Mouse (Mus musculus): ENCODE results near the gene 1700020L24Rik. TPM values are rescaled to one million over a fixed set of nuclear protein-coding genes. Genes with fewer than 3 reads are reported as not detected.

The 1700020L24Rik gene
- polyA plus RNA-seq (2014; fragmentation: Nextera tagmentation; extraction: Ambion mirVana), result 0.69 and 1.2 TPM in 2 replicates

DNA sequence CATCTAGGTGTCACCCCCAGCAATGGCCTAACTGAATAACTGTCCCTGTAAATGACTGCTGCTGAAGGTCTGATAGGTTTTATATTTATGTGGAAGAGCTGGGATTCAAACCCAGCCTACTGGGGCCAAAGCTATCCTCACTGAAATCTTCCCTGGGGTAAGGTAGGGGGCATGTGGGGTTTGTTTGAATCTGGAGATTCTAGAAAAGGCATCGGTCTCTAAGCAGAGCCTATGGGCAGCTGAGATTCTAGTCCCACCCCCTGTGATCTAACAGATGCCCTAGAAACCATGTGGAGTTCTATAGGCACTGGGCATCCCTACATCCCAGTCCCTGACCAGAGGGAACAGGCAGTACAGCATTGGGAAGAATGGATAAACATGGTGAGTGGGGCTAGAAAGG lies at the start of gene 1700020L24Rik:
TSS of gene 1700020L24Rik (plus strand) at position 301 of the 400 bp plus-strand sequence.
- Histone ChIP-seq H3K36me3 (ENCODE audit: control insufficient read depth, insufficient read depth, low read length) (no peaks in the 10 kb centered on the region), H3K4me1 (ENCODE audit: control insufficient read depth, insufficient read depth, low read length) (no peaks in the 10 kb centered on the region), H3K9ac (replicated peaks; ENCODE audit: low read length) (no peak within 1 kb of the TSS), H3K4me3 (replicated peaks; ENCODE audit: low read depth, low read length) (no peak within 1 kb of the TSS), H3K4me2 (ENCODE audit: low read length) (no peak within 1 kb of the TSS), H3K27ac (replicated peaks; ENCODE audit: low read depth, low read length) (no peak within 1 kb of the TSS), H3K27me3 (ENCODE audit: control insufficient read depth, insufficient read depth, low read length) (peaks cover 16% of the 10 kb centered on the region), H3K9me3 (ENCODE audit: control insufficient read depth, low read length) (no peaks in the 10 kb centered on the region)
- WGBS, result 83% methylated on average over 1 of the region's 1 CpGs
- DNase-seq, result no peak
- no peak for ATAC-seq (ENCODE audit: low FRiP score, low TSS enrichment)

DNA sequence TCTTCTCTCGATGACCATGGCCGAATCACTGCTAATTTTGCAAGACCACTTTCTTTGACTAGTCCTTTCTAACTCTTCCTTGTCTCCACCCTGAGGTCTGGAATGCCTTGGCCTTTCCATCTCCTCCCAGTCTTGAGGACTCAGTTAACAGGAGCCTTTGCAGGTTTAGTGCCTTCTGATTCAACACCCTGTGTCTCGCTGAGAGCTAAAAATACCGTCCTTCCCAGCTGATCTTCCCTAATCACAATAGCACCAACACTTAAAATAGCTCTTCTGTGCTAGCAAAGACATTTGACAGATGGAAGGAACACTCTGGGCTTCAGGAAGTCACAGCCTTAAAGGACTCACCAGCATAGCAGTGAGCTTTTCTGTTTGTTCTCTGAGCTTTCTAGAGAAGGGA lies 44.4 kb upstream of the 1700020L24Rik start:
- ATAC-seq (ENCODE audit: low FRiP score, low TSS enrichment) (no peak), DNase-seq (no peak)
- Histone ChIP-seq H3K27me3 (ENCODE audit: control insufficient read depth, insufficient read depth, low read length) (no peaks in the 10 kb centered on the region), H3K27ac (replicated peaks; ENCODE audit: low read depth, low read length) (no peak overlapping the region), H3K4me2 (ENCODE audit: low read length) (no peak overlapping the region), H3K9me3 (ENCODE audit: control insufficient read depth, low read length) (no peaks in the 10 kb centered on the region), H3K4me3 (replicated peaks; ENCODE audit: low read depth, low read length) (no peak overlapping the region), H3K9ac (replicated peaks; ENCODE audit: low read length) (no peak overlapping the region), H3K4me1 (ENCODE audit: control insufficient read depth, insufficient read depth, low read length) (0 out of 2 replicates have a peak, but pooled peaks cover 4% of the 10 kb centered on the region), H3K36me3 (ENCODE audit: control insufficient read depth, insufficient read depth, low read length) (peaks cover 63% of the 10 kb centered on the region)
- WGBS, result 92% methylated on average over 4 of the region's 4 CpGs

GRCm38 (mm10) chr11:83394802-83395439 lies 42.6 kb upstream of the 1700020L24Rik start:
- Histone ChIP-seq H3K4me1 (ENCODE audit: control insufficient read depth, insufficient read depth, low read length) (0 out of 2 replicates have a peak, but pooled peaks cover 4% of the 10 kb centered on the region), H3K4me3 (replicated peaks; ENCODE audit: low read depth, low read length) (no peak overlapping the region), H3K36me3 (ENCODE audit: control insufficient read depth, insufficient read depth, low read length) (peaks cover 74% of the 10 kb centered on the region), H3K4me2 (ENCODE audit: low read length) (no peak overlapping the region), H3K9ac (replicated peaks; ENCODE audit: low read length) (no peak overlapping the region), H3K9me3 (ENCODE audit: control insufficient read depth, low read length) (no peaks in the 10 kb centered on the region), H3K27ac (replicated peaks; ENCODE audit: low read depth, low read length) (0 out of 2 replicates have a peak overlapping the region, but pooled peaks have one; percentile 32), H3K27me3 (ENCODE audit: control insufficient read depth, insufficient read depth, low read length) (no peaks in the 10 kb centered on the region)
- no peak for ATAC-seq (ENCODE audit: low FRiP score, low TSS enrichment)
- WGBS, result 13% methylated on average over 6 of the region's 6 CpGs
- peak; percentile 59 for DNase-seq

DNA sequence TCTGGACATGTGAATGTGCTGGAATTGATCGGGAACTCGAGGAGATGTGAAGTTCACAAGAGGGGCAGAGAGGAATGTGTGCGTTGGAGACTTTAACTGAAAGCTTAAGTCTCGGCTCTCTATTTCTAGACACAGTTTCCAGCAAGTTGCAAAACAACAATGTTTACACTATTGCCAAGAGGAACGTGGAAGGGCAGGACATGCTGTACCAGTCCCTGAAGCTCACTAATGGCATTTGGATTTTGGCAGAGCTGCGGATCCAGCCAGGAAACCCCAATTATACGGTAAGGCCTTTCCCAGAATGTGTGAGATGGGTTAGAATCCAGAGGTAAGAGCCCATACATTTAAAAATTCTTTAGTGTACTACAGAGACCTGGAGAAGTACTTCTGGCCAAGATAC lies 39.9 kb upstream of the 1700020L24Rik start:
- Histone ChIP-seq H3K27me3 (ENCODE audit: control insufficient read depth, insufficient read depth, low read length) (no peaks in the 10 kb centered on the region), H3K4me1 (ENCODE audit: control insufficient read depth, insufficient read depth, low read length) (0 out of 2 replicates have a peak, but pooled peaks cover 4% of the 10 kb centered on the region), H3K36me3 (ENCODE audit: control insufficient read depth, insufficient read depth, low read length) (peaks cover 60% of the 10 kb centered on the region), H3K4me2 (ENCODE audit: low read length) (no peak overlapping the region), H3K4me3 (replicated peaks; ENCODE audit: low read depth, low read length) (no peak overlapping the region), H3K27ac (replicated peaks; ENCODE audit: low read depth, low read length) (no peak overlapping the region), H3K9me3 (ENCODE audit: control insufficient read depth, low read length) (no peaks in the 10 kb centered on the region), H3K9ac (replicated peaks; ENCODE audit: low read length) (no peak overlapping the region)
- WGBS, result 95% methylated on average over 7 of the region's 7 CpGs
- DNase-seq, result no peak
- no peak for ATAC-seq (ENCODE audit: low FRiP score, low TSS enrichment)

- Histone ChIP-seq H3K9ac (replicated peaks; ENCODE audit: low read length) (no peak overlapping the region), H3K4me3 (replicated peaks; ENCODE audit: low read depth, low read length) (no peak overlapping the region), H3K27ac (replicated peaks; ENCODE audit: low read depth, low read length) (no peak overlapping the region), H3K27me3 (ENCODE audit: control insufficient read depth, insufficient read depth, low read length) (no peaks in the 10 kb centered on the region), H3K4me2 (ENCODE audit: low read length) (no peak overlapping the region), H3K4me1 (ENCODE audit: control insufficient read depth, insufficient read depth, low read length) (0 out of 2 replicates have a peak, but pooled peaks cover 4% of the 10 kb centered on the region), H3K36me3 (ENCODE audit: control insufficient read depth, insufficient read depth, low read length) (peaks cover 64% of the 10 kb centered on the region), H3K9me3 (ENCODE audit: control insufficient read depth, low read length) (no peaks in the 10 kb centered on the region)
- DNase-seq (no peak), ATAC-seq (ENCODE audit: low FRiP score, low TSS enrichment) (no peak)
- WGBS, result 85% methylated on average over 5 of the region's 5 CpGs
These were observed 38.8 kb upstream of the 1700020L24Rik start for GRCm38 (mm10) chr11:83398724-83399123.

GRCm38 (mm10) chr11:83403787-83404186 lies 33.7 kb upstream of the 1700020L24Rik start:
- ATAC-seq (ENCODE audit: low FRiP score, low TSS enrichment) (no peak), DNase-seq (no peak)
- Histone ChIP-seq H3K9me3 (ENCODE audit: control insufficient read depth, low read length) (no peaks in the 10 kb centered on the region), H3K4me3 (replicated peaks; ENCODE audit: low read depth, low read length) (no peak overlapping the region), H3K27me3 (ENCODE audit: control insufficient read depth, insufficient read depth, low read length) (no peaks in the 10 kb centered on the region), H3K9ac (replicated peaks; ENCODE audit: low read length) (no peak overlapping the region), H3K27ac (replicated peaks; ENCODE audit: low read depth, low read length) (no peak overlapping the region), H3K36me3 (ENCODE audit: control insufficient read depth, insufficient read depth, low read length) (peaks cover 44% of the 10 kb centered on the region), H3K4me2 (ENCODE audit: low read length) (no peak overlapping the region), H3K4me1 (ENCODE audit: control insufficient read depth, insufficient read depth, low read length) (no peaks in the 10 kb centered on the region)
- WGBS, result 77% methylated on average over 7 of the region's 7 CpGs

- H3K4me3 ChIP-seq (replicated peaks; ENCODE audit: low read depth, low read length), result no peak overlapping the region
- no peak for ATAC-seq (ENCODE audit: low FRiP score, low TSS enrichment)
- no peaks in the 10 kb centered on the region for H3K27me3 ChIP-seq (ENCODE audit: control insufficient read depth, insufficient read depth, low read length)
- peaks cover 33% of the 10 kb centered on the region for H3K36me3 ChIP-seq (ENCODE audit: control insufficient read depth, insufficient read depth, low read length)
- peaks cover 16% of the 10 kb centered on the region for H3K4me1 ChIP-seq (ENCODE audit: control insufficient read depth, insufficient read depth, low read length)
- no peak overlapping the region for H3K27ac ChIP-seq (replicated peaks; ENCODE audit: low read depth, low read length)
- no peaks in the 10 kb centered on the region for H3K9me3 ChIP-seq (ENCODE audit: control insufficient read depth, low read length)
- no peak overlapping the region for H3K4me2 ChIP-seq (ENCODE audit: low read length)
- DNase-seq, result no peak
- 79% methylated on average over 3 of the region's 3 CpGs for WGBS
- H3K9ac ChIP-seq (replicated peaks; ENCODE audit: low read length), result no peak overlapping the region
These were observed 31.1 kb upstream of the 1700020L24Rik start for GRCm38 (mm10) chr11:83406391-83406790.

DNA sequence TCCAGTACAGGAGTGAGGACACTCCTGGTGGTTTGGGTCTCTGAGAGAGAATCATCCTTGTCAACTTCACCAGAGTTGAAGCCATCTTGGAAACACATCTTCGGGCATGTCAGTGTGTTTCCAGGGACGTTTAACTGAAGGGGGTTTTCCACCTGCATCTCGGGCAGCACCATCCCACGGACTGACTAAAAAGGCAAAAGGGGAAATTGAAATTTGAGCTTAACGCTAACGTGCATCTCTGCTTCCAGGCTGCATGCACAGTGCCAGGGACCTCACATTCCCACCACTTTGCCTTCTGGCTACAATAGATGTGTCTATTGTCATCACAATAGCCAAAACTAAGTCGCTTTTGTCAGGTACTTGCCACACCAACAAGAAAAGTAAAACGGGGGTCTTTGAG lies 29.2 kb upstream of the 1700020L24Rik start:
- Histone ChIP-seq H3K27me3 (ENCODE audit: control insufficient read depth, insufficient read depth, low read length) (no peaks in the 10 kb centered on the region), H3K9me3 (ENCODE audit: control insufficient read depth, low read length) (no peaks in the 10 kb centered on the region), H3K4me1 (ENCODE audit: control insufficient read depth, insufficient read depth, low read length) (peaks cover 23% of the 10 kb centered on the region), H3K4me3 (replicated peaks; ENCODE audit: low read depth, low read length) (no peak overlapping the region), H3K27ac (replicated peaks; ENCODE audit: low read depth, low read length) (no peak overlapping the region), H3K9ac (replicated peaks; ENCODE audit: low read length) (no peak overlapping the region), H3K4me2 (ENCODE audit: low read length) (no peak overlapping the region), H3K36me3 (ENCODE audit: control insufficient read depth, insufficient read depth, low read length) (peaks cover 16% of the 10 kb centered on the region)
- ATAC-seq (ENCODE audit: low FRiP score, low TSS enrichment) (no peak), DNase-seq (no peak)
- 46% methylated on average over 8 of the region's 8 CpGs for WGBS
